Mouse (Mus musculus) gastrocnemius, postnatal 14 days (tissue): Measurements from ENCODE around the gene Tmem269. TPM values are rescaled to one million over a fixed set of nuclear protein-coding genes. Genes with fewer than 3 reads are reported as not detected.

ENCODE experiments used
- DNase-seq: peaks from one replicate; pipeline ENCODE4 v3.0.0; 2021; ENCODE audit warnings: mixed read lengths
- intact Hi-C: fragments of 180-260 bp; cut with DNase I; formaldehyde crosslinking; loops from one replicate; pipeline ENCODE4 v1.15.1; 2025; ENCODE audit warnings: low total_unique reads
- long read RNA-seq, 2 experiments: library from polyadenylated mRNA; stranded (forward); transcript quantifications; one replicate each; pipeline ENCODE4 v2.0.0; 2021
- total RNA-seq, 2 experiments: library from RNA; stranded (reverse); gene quantifications; 2 replicates each; pipeline ENCODE4 v1.2.3; 2021

The Tmem269 gene
- not detected for total RNA-seq
- long read RNA-seq, experiment 1, result 0 reads
- long read RNA-seq, experiment 2, result 0 reads

GRCm38 (mm10) chr4:119218169-119218568 lies at the start of gene Tmem269:
Tmem269 (minus strand) TSS chr4:119218217.
- intact Hi-C loops, result no loop called here
- DNase-seq, result no peak

- DNase-seq, result no peak
- intact Hi-C loops, result no loop called here
Measured at GRCm38 (mm10) chr4:119266606-119267005, 48.6 kb upstream of the Tmem269 start.

GRCm38 (mm10) chr4:119263459-119263858 lies 45.4 kb upstream of the Tmem269 start:
- intact Hi-C loops, result no loop called here
- no peak for DNase-seq

GRCm38 (mm10) chr4:119262483-119262882 lies 44.5 kb upstream of the Tmem269 start:
- intact Hi-C loops, result no loop called here
- no peak for DNase-seq

GRCm38 (mm10) chr4:119261087-119261713 lies 43.2 kb upstream of the Tmem269 start:
- intact Hi-C loops, result no loop called here

GRCm38 (mm10) chr4:119259344-119260254 lies 41.6 kb upstream of the Tmem269 start:
- intact Hi-C loops, result no loop called here
- no peak for DNase-seq

More at GRCm38 (mm10) chr4:119261087-119261713, 43.2 kb upstream of the Tmem269 start:
- DNase-seq, result no peak

- intact Hi-C loops, result no loop called here
- DNase-seq, result no peak
Measured at GRCm38 (mm10) chr4:119257083-119257482, 39.1 kb upstream of the Tmem269 start.

- no peak for DNase-seq
- intact Hi-C loops, result no loop called here
Measured at GRCm38 (mm10) chr4:119255351-119255750, 37.3 kb upstream of the Tmem269 start, which contains the start of gene Cldn19. Cldn19 (plus strand) TSS chr4:119255414.

- intact Hi-C loops, result no loop called here
- no peak for DNase-seq
Measured at GRCm38 (mm10) chr4:119254012-119254618, 36.1 kb upstream of the Tmem269 start.

- DNase-seq, result no peak
- intact Hi-C loops, result no loop called here
Measured at GRCm38 (mm10) chr4:119252025-119252808, 34.2 kb upstream of the Tmem269 start.

GRCm38 (mm10) chr4:119248407-119248965 lies 30.5 kb upstream of the Tmem269 start:
- intact Hi-C loops, result loop anchor here (10.0 kb wide), 3 partner anchors 286 to 1126 kb away; partner anchors contain the start of genes Foxj3 and Frg2f1

GRCm38 (mm10) chr4:119247462-119248235 lies 29.6 kb upstream of the Tmem269 start:
- intact Hi-C loops, result loop anchor here (10.0 kb wide), 3 partner anchors 287 to 1127 kb away; partner anchors contain the start of genes Foxj3 and Frg2f1
- peak; percentile 79 for DNase-seq

More at GRCm38 (mm10) chr4:119248407-119248965, 30.5 kb upstream of the Tmem269 start:
- DNase-seq, result no peak

- no peak for DNase-seq
- intact Hi-C loops, result loop anchor here (10.0 kb wide), 3 partner anchors 288 to 1128 kb away; partner anchors contain the start of genes Foxj3 and Frg2f1
Measured at GRCm38 (mm10) chr4:119246688-119247225, 28.7 kb upstream of the Tmem269 start.

GRCm38 (mm10) chr4:119245961-119246360 lies 27.9 kb upstream of the Tmem269 start:
- intact Hi-C loops, result loop anchor here (10.0 kb wide), 3 partner anchors 289 to 1129 kb away; partner anchors contain the start of genes Foxj3 and Frg2f1
- no peak for DNase-seq

- intact Hi-C loops, result loop anchor here (10.0 kb wide), 3 partner anchors 289 to 1129 kb away; partner anchors contain the start of genes Foxj3 and Frg2f1
- DNase-seq, result no peak
Measured at GRCm38 (mm10) chr4:119245556-119245955, 27.5 kb upstream of the Tmem269 start.

- DNase-seq, result no peak
- intact Hi-C loops, result loop anchor here (5.0 to 10.0 kb wide), 5 partner anchors 53 to 1130 kb away; partner anchors contain the start of genes Foxj3 and Frg2f1
Measured at GRCm38 (mm10) chr4:119244468-119245240, 26.6 kb upstream of the Tmem269 start.
